Mouse (Mus musculus) olfactory bulb, adult 2 months (tissue): ENCODE results near the gene Napepld. TPM values are rescaled to one million over a fixed set of nuclear protein-coding genes. Genes with fewer than 3 reads are reported as not detected.

Experiments used
- H3K27ac ChIP-seq: fragments of 200-500 bp; 2 replicates; pipeline ENCODE4 v1.5.1; 2012; ENCODE audit warnings: low read depth, low read length; ENCODE audit not compliant: insufficient read depth
- H3K4me1 ChIP-seq: fragments of 200-500 bp; 2 replicates; pipeline ENCODE4 v1.6.1; 2012; ENCODE audit warnings: low read length; ENCODE audit not compliant: control insufficient read depth, insufficient read depth
- H3K4me3 ChIP-seq: fragments of 200-500 bp; 2 replicates; pipeline ENCODE4 v1.5.1; 2012; ENCODE audit warnings: mild to moderate bottlenecking, low read depth, low read length, moderate library complexity; ENCODE audit not compliant: insufficient read depth
- CTCF ChIP-seq: fragments of 200-500 bp; IDR thresholded peaks from 2 replicates; pipeline ENCODE4 v1.5.1; 2012; ENCODE audit warnings: low read depth, mild to moderate bottlenecking, low read length, moderate library complexity; ENCODE audit not compliant: insufficient read depth
- POLR2A ChIP-seq: fragments of 200-500 bp; IDR thresholded peaks from 2 replicates; pipeline ENCODE4 v1.6.1; 2012; ENCODE audit warnings: mild to moderate bottlenecking, low read depth, low read length, moderate library complexity; ENCODE audit not compliant: insufficient read depth
- WGBS: fragments of 180-500 bp; shearing (Covaris S2); methylation state at CpG from one replicate; pipeline ENCODE4 v1.1.7; 2018; 5-methylcytosine and 5-hydroxymethylcytosine counted together
- polyA plus RNA-seq: library from polyadenylated mRNA; stranded (reverse); fragments of >200 nt; gene quantifications from 2 replicates; pipeline ENCODE4 v1.2.4, GENCODE M21; 2012; ENCODE audit warnings: low replicate concordance; ENCODE audit not compliant: missing spikeins, insufficient read depth, insufficient read length

Napepld gene
- polyA plus RNA-seq, 1 experiment: not detected

GRCm38 (mm10) chr5:21735584-21735983, 34.4 kb upstream of the Napepld start:
- TF ChIP-seq POLR2A (no peak), CTCF (no peak)
- Histone ChIP-seq H3K27ac (no peak overlapping the region), H3K4me1 (peaks cover 7% of the 10 kb centered on the region; the same call in 1 of the 2 replicates), H3K4me3 (peak overlapping the region; percentile 21; the same call in 1 of the 2 replicates)
- WGBS: 30% methylated on average over 10 of the region's 10 CpGs

- Histone ChIP-seq H3K27ac (no peak overlapping the region), H3K4me1 (peaks cover 7% of the 10 kb centered on the region; the same call in 1 of the 2 replicates), H3K4me3 (peak overlapping the region; percentile 23; the same call in 1 of the 2 replicates)
- TF ChIP-seq CTCF: no peak
- TF ChIP-seq POLR2A: no peak
- WGBS: 74% methylated on average over 20 of the region's 20 CpGs
Observed at GRCm38 (mm10) chr5:21735100-21735499, 33.9 kb upstream of the Napepld start.

- Histone ChIP-seq H3K4me3 (no peak overlapping the region), H3K4me1 (peaks cover 7% of the 10 kb centered on the region; the same call in 1 of the 2 replicates), H3K27ac (peak overlapping the region; percentile 37; the same call in 1 of the 2 replicates)
- WGBS: 11% methylated on average over 8 of the region's 8 CpGs
- TF ChIP-seq CTCF: no peak
- no peak for TF ChIP-seq POLR2A
Observed at GRCm38 (mm10) chr5:21732930-21733329, 31.7 kb upstream of the Napepld start.

- Histone ChIP-seq H3K4me3 (no peak overlapping the region), H3K27ac (peak overlapping the region; percentile 37; the same call in 1 of the 2 replicates), H3K4me1 (peaks cover 7% of the 10 kb centered on the region; the same call in 1 of the 2 replicates)
- 39% methylated on average over 3 of the region's 3 CpGs for WGBS
- TF ChIP-seq POLR2A (no peak), CTCF (no peak)
Observed at GRCm38 (mm10) chr5:21732177-21732911, 31.1 kb upstream of the Napepld start.

- no peak overlapping the region for H3K27ac ChIP-seq
- TF ChIP-seq CTCF (no peak), POLR2A (no peak)
- 90% methylated on average over 5 of the region's 5 CpGs for WGBS
- H3K4me3 ChIP-seq: no peak overlapping the region
- peaks cover 4% of the 10 kb centered on the region; the same call in 1 of the 2 replicates for H3K4me1 ChIP-seq
Observed at GRCm38 (mm10) chr5:21729107-21729506, 27.9 kb upstream of the Napepld start.

GRCm38 (mm10) chr5:21724872-21725271, 23.7 kb upstream of the Napepld start:
- H3K27ac ChIP-seq: no peak overlapping the region
- WGBS: 23% methylated on average over 7 of the region's 7 CpGs
- no peak overlapping the region for H3K4me3 ChIP-seq
- no peaks in the 10 kb centered on the region for H3K4me1 ChIP-seq
- no peak for TF ChIP-seq CTCF
- TF ChIP-seq POLR2A: no peak

- Histone ChIP-seq H3K4me1 (no peaks in the 10 kb centered on the region), H3K27ac (peak overlapping the region; percentile 62; the same call in 1 of the 2 replicates), H3K4me3 (no peak overlapping the region)
- TF ChIP-seq POLR2A (no peak), CTCF (no peak)
- WGBS: 50% methylated on average over 1 of the region's 1 CpGs
Observed at GRCm38 (mm10) chr5:21724427-21724826, 23.2 kb upstream of the Napepld start.

- Histone ChIP-seq H3K4me1 (no peaks in the 10 kb centered on the region), H3K4me3 (no peak overlapping the region), H3K27ac (no peak overlapping the region)
- no peak for TF ChIP-seq POLR2A
- TF ChIP-seq CTCF: no peak
- WGBS: 96% methylated on average over 2 of the region's 2 CpGs
Observed at GRCm38 (mm10) chr5:21719209-21719608, 18.0 kb upstream of the Napepld start.

- 94% methylated on average over 5 of the region's 5 CpGs for WGBS
- TF ChIP-seq POLR2A (no peak), CTCF (no peak)
- Histone ChIP-seq H3K4me3 (no peak overlapping the region), H3K27ac (no peak overlapping the region), H3K4me1 (no peaks in the 10 kb centered on the region)
Observed at GRCm38 (mm10) chr5:21718546-21718945, 17.4 kb upstream of the Napepld start.
